ENCODE assay signal across 21 mouse cellular contexts in genomic region chr7:122675207-122675606, GRCm38 (mm10). TPM values are rescaled to one million over a fixed set of nuclear protein-coding genes. Genes with fewer than 3 reads are reported as not detected.
DNase-seq lines count a peak whose midpoint lies in the region; ATAC-seq lines count a peak whose summit lies in the region.
"Had no signal": no experiment of that assay in that cellular context is flagged by ENCODE, and none has a peak within 500 bp of the region (broad histone marks: within the 10 kb centered on the region; RNA-seq: fewer than 3 reads in every experiment).

No protein-coding gene starts in this region.

- H3K4me2 ChIP-seq in hindbrain, embryonic 15.5 days = peak overlapping the region; percentile 90
- no peak overlapping the region for H3K4me2 ChIP-seq in hindbrain, embryonic 13.5 days
- H3K4me2 ChIP-seq in midbrain, embryonic 13.5 days (replicated peaks) = 0 out of 2 replicates have a peak overlapping the region, but pooled peaks have one; percentile 9
- peak overlapping the region; percentile 14; the same call in 1 of the 2 replicates for H3K4me2 ChIP-seq in midbrain, embryonic 15.5 days
- H3K4me2 ChIP-seq: forebrain, embryonic 12.5 days; heart, embryonic 15.5 days; limb, embryonic 13.5 days; lung, embryonic 15.5 days had no signal

- no peaks in the 10 kb centered on the region for H3K9me3 ChIP-seq in hindbrain, embryonic 15.5 days
- H3K9me3 ChIP-seq in hindbrain, embryonic 13.5 days = no peaks in the 10 kb centered on the region
- H3K9me3 ChIP-seq in midbrain, embryonic 13.5 days = no peaks in the 10 kb centered on the region
- H3K9me3 ChIP-seq in midbrain, embryonic 10.5 days (replicated peaks) = no peaks in the 10 kb centered on the region
- no peaks in the 10 kb centered on the region for H3K9me3 ChIP-seq in midbrain, embryonic 15.5 days
- H3K9me3 ChIP-seq: forebrain, embryonic 12.5 days; heart, embryonic 15.5 days; limb, embryonic 13.5 days; lung, embryonic 15.5 days had no signal

- peaks cover 14% of the 10 kb centered on the region for H3K4me1 ChIP-seq in hindbrain, embryonic 15.5 days (replicated peaks)
- peaks cover 14% of the 10 kb centered on the region for H3K4me1 ChIP-seq in hindbrain, embryonic 13.5 days (replicated peaks)
- peaks cover 13% of the 10 kb centered on the region; the same call in 1 of the 2 replicates for H3K4me1 ChIP-seq in midbrain, embryonic 13.5 days (replicated peaks)
- peaks cover 10% of the 10 kb centered on the region for H3K4me1 ChIP-seq in midbrain, embryonic 10.5 days
- H3K4me1 ChIP-seq in midbrain, embryonic 15.5 days = peaks cover 13% of the 10 kb centered on the region

- no peak overlapping the region for H3K27ac ChIP-seq in hindbrain, embryonic 15.5 days (replicated peaks)
- H3K27ac ChIP-seq in hindbrain, embryonic 13.5 days = no peak overlapping the region
- no peak overlapping the region for H3K27ac ChIP-seq in midbrain, embryonic 13.5 days
- H3K27ac ChIP-seq in midbrain, embryonic 10.5 days (replicated peaks) = no peak overlapping the region
- no peak overlapping the region for H3K27ac ChIP-seq in midbrain, embryonic 15.5 days
- H3K27ac ChIP-seq: forebrain, embryonic 12.5 days; heart, embryonic 15.5 days; limb, embryonic 13.5 days; liver, embryonic 14.5 days; lung, embryonic 15.5 days had no signal

- 71% methylated on average over 7 of the region's 7 CpGs for WGBS in hindbrain, embryonic 15.5 days
- 85% methylated on average over 7 of the region's 7 CpGs for WGBS in hindbrain, embryonic 13.5 days
- WGBS in midbrain, embryonic 13.5 days = 73% methylated on average over 7 of the region's 7 CpGs
- 85% methylated on average over 7 of the region's 7 CpGs for WGBS in midbrain, embryonic 10.5 days
- 67% methylated on average over 7 of the region's 7 CpGs for WGBS in midbrain, embryonic 15.5 days

- H3K36me3 ChIP-seq in hindbrain, embryonic 15.5 days = no peaks in the 10 kb centered on the region
- H3K36me3 ChIP-seq in hindbrain, embryonic 13.5 days = no peaks in the 10 kb centered on the region
- H3K36me3 ChIP-seq in midbrain, embryonic 13.5 days = no peaks in the 10 kb centered on the region
- H3K36me3 ChIP-seq in midbrain, embryonic 10.5 days = no peaks in the 10 kb centered on the region
- H3K36me3 ChIP-seq in midbrain, embryonic 15.5 days (replicated peaks) = no peaks in the 10 kb centered on the region
- H3K36me3 ChIP-seq: forebrain, embryonic 12.5 days; heart, embryonic 15.5 days; limb, embryonic 13.5 days; lung, embryonic 15.5 days had no signal

- no peak overlapping the region for H3K9ac ChIP-seq in hindbrain, embryonic 15.5 days
- no peak overlapping the region for H3K9ac ChIP-seq in hindbrain, embryonic 13.5 days
- H3K9ac ChIP-seq in midbrain, embryonic 13.5 days (replicated peaks) = no peak overlapping the region
- no peak overlapping the region for H3K9ac ChIP-seq in midbrain, embryonic 15.5 days
- H3K9ac ChIP-seq: forebrain, embryonic 12.5 days; heart, embryonic 15.5 days; limb, embryonic 13.5 days; liver, embryonic 14.5 days; lung, embryonic 15.5 days had no signal

- no peak for DNase-seq in midbrain, embryonic 10.5 days (ENCODE audit: low spot score)
- DNase-seq in brain, adult 2 months (ENCODE audit: low read depth, low spot score) = peak; percentile 72
- no peak for DNase-seq in cerebellum, adult 9-10 months
- DNase-seq: adrenal gland, postnatal 36 days; cerebellum, adult 2 months; gastrocnemius, postnatal 25 days; heart, postnatal 4 days; kidney, postnatal 36 days; lung, postnatal 4 days; retina, postnatal 1 day; thymus, postnatal 36 days had no signal

- no peaks in the 10 kb centered on the region for H3K27me3 ChIP-seq in hindbrain, embryonic 15.5 days
- peaks cover 11% of the 10 kb centered on the region; the same call in 1 of the 2 replicates for H3K27me3 ChIP-seq in hindbrain, embryonic 13.5 days
- H3K27me3 ChIP-seq in midbrain, embryonic 13.5 days = peaks cover 12% of the 10 kb centered on the region; the same call in 1 of the 2 replicates
- H3K27me3 ChIP-seq in midbrain, embryonic 10.5 days (ENCODE audit: low read depth, poor library complexity, severe bottlenecking) = peaks cover 18% of the 10 kb centered on the region
- no peaks in the 10 kb centered on the region for H3K27me3 ChIP-seq in midbrain, embryonic 15.5 days (replicated peaks)

- no peak for ATAC-seq in hindbrain, embryonic 15.5 days (ENCODE audit: low FRiP score, low read depth)
- ATAC-seq in hindbrain, embryonic 13.5 days (ENCODE audit: low FRiP score) = no peak
- no peak for ATAC-seq in midbrain, embryonic 13.5 days
- no peak for ATAC-seq in midbrain, embryonic 15.5 days (replicated peaks)

- H3K4me3 ChIP-seq in hindbrain, embryonic 15.5 days = no peak overlapping the region
- no peak overlapping the region for H3K4me3 ChIP-seq in hindbrain, embryonic 13.5 days
- no peak overlapping the region for H3K4me3 ChIP-seq in midbrain, embryonic 13.5 days (replicated peaks)
- no peak overlapping the region for H3K4me3 ChIP-seq in midbrain, embryonic 10.5 days
- H3K4me3 ChIP-seq in midbrain, embryonic 15.5 days = no peak overlapping the region
- H3K4me3 ChIP-seq: forebrain, embryonic 12.5 days; heart, embryonic 15.5 days; limb, embryonic 13.5 days; lung, embryonic 15.5 days had no signal

RNA-seq across cellular contexts. Expression of gene Cacng3, which starts 4.9 kb away (rescaled TPM):
- polyA plus RNA-seq in hindbrain, embryonic 15.5 days (2015; fragmentation: Nextera tagmentation; extraction: Ambion mirVana) = 22.3 and 24.8 TPM in 2 replicates
- polyA plus RNA-seq in hindbrain, embryonic 13.5 days (2015; fragmentation: Nextera tagmentation; extraction: Ambion mirVana) = 9.2 and 11.3 TPM in 2 replicates
- polyA plus RNA-seq in midbrain, embryonic 13.5 days (2015; fragmentation: Nextera tagmentation; extraction: Ambion mirVana) = 8.2 and 9.7 TPM in 2 replicates
- polyA plus RNA-seq in midbrain, embryonic 10.5 days (2016; fragmentation: Nextera tagmentation; extraction: Ambion mirVana) = 0.74 and 0.96 TPM in 2 replicates
- 24.6 and 24.7 TPM in 2 replicates for polyA plus RNA-seq in midbrain, embryonic 15.5 days (2015; fragmentation: Nextera tagmentation; extraction: Ambion mirVana)
- polyA plus RNA-seq: kidney, embryonic 14.5 days; limb, embryonic 13.5 days; liver, embryonic 14.5 days had no signal
